Mouse (Mus musculus) sigmoid colon, adult 10 weeks (tissue): ENCODE measurements around the gene Olfr520. TPM values are rescaled to one million over a fixed set of nuclear protein-coding genes. Genes with fewer than 3 reads are reported as not detected.

Experiments
- polyA plus RNA-seq: library from polyadenylated mRNA; stranded (reverse); fragments of 350-450 nt; fragmentation: Illumina TruSeq; extraction: RNeasy Lipid Tissue Mini Kit (QIAGEN cat#74804); gene quantifications from one replicate; pipeline ENCODE4 v1.2.3, GENCODE M21; 2014; ENCODE audit warnings: low read depth, low replicate concordance

Gene Olfr520
- polyA plus RNA-seq: not detected

DNA sequence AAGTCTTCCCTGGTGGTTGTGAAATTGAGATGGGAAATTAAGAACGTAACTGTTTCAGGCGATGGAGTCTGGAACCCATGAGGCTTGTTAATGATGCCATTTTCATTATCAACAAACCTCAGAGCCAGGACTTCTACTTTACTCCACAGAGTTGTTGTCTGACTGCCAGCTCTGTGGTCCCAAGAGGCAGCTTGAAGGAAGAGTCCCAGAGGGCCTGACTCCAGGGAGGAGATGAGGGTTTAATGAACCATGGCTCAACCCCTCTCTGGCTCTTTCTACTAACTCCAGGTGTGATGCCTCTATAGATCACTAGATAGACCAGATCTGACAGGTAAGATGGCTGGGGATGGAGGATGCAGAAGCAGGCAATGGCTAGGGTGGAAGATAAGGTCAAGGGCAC lies at the start of gene Olfr520:
TSS of gene Olfr520 (plus strand) at position 301 of the 400 bp plus-strand sequence.

DNA sequence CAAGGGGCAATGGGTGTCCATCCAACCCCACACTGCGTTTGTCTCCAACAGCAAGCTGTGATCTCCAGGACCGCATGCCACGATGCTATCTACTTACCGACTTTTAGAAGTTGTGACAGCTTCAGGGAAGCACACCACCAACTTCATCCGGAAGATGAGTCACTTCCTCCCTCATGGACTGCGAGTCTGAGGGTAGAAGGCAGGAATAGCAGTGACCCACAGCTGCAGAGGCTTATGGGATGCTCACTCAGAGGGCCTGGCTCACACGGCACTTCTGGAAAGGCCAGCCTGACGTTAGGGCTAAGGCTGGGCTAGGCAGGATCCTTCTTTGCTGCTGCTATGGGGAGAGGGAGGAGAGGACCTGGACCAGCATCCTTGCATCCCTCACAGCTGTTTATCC lies 18.9 kb upstream of the Olfr520 start, which contains the start of gene Slco2b1:
TSS of gene Slco2b1 (minus strand) at position 175 of the 400 bp plus-strand sequence.

GRCm38 (mm10) chr7:99763207-99763606 lies 33.1 kb downstream of the Olfr520 start, which contains the start of gene Olfr521:
TSS of gene Olfr521 (plus strand) at chr7:99763507.

Other genes with a start within 250 kb of the Olfr520 start
- 931 TPM for gene Rps3, start 246.5 kb upstream of the Olfr520 start, polyA plus RNA-seq
- gene Arrb1, start 194.8 kb upstream of the Olfr520 start, polyA plus RNA-seq: 17.6 TPM
- gene Tpbgl, start 103.2 kb upstream of the Olfr520 start, polyA plus RNA-seq: 0.95 TPM
- 8.0 TPM for gene Slco2b1, start 18.9 kb upstream of the Olfr520 start, polyA plus RNA-seq
- not detected for gene Olfr521, start 33.2 kb downstream of the Olfr520 start, polyA plus RNA-seq
- gene Neu3, start 98.1 kb downstream of the Olfr520 start, polyA plus RNA-seq: 9.2 TPM
- gene Xrra1, start 128.8 kb downstream of the Olfr520 start, polyA plus RNA-seq: not detected
- 171 TPM for gene Spcs2, start 133.2 kb downstream of the Olfr520 start, polyA plus RNA-seq